Mouse (Mus musculus) gastrocnemius, postnatal 25 days (tissue): ENCODE data around the gene Yme1l1. TPM values are rescaled to one million over a fixed set of nuclear protein-coding genes. Genes with fewer than 3 reads are reported as not detected.
A peak's percentile ranks its signal among the peaks of the same experiment; 100 is the strongest.

Experiments used
- DNase-seq: peaks from one replicate; pipeline ENCODE4 v3.0.0; 2022
- long read RNA-seq, 2 experiments: library from polyadenylated mRNA; stranded (forward); transcript quantifications; one replicate each; pipeline ENCODE4 v2.0.0; 2021
- total RNA-seq, 2 experiments: library from RNA; stranded (reverse); gene quantifications; 1 replicate in 1 of 2; 2 replicates in 1 of 2; pipeline ENCODE4 v1.2.3; 2021

Gene Yme1l1
- total RNA-seq, result 10 to 100 TPM; 51.0 to 55.2 TPM
- long read RNA-seq, experiment 1, full-length matches to known transcripts, result 15 of 28 reads
- long read RNA-seq, experiment 1, partial matches to known transcripts, result 10 of 28 reads
- long read RNA-seq, experiment 1, other reads (novel, unspliced or antisense), result 3 of 28 reads
- long read RNA-seq, experiment 2, full-length matches to known transcripts, result 32 of 44 reads
- long read RNA-seq, experiment 2, partial matches to known transcripts, result 8 of 44 reads
- long read RNA-seq, experiment 2, other reads (novel, unspliced or antisense), result 4 of 44 reads

DNA sequence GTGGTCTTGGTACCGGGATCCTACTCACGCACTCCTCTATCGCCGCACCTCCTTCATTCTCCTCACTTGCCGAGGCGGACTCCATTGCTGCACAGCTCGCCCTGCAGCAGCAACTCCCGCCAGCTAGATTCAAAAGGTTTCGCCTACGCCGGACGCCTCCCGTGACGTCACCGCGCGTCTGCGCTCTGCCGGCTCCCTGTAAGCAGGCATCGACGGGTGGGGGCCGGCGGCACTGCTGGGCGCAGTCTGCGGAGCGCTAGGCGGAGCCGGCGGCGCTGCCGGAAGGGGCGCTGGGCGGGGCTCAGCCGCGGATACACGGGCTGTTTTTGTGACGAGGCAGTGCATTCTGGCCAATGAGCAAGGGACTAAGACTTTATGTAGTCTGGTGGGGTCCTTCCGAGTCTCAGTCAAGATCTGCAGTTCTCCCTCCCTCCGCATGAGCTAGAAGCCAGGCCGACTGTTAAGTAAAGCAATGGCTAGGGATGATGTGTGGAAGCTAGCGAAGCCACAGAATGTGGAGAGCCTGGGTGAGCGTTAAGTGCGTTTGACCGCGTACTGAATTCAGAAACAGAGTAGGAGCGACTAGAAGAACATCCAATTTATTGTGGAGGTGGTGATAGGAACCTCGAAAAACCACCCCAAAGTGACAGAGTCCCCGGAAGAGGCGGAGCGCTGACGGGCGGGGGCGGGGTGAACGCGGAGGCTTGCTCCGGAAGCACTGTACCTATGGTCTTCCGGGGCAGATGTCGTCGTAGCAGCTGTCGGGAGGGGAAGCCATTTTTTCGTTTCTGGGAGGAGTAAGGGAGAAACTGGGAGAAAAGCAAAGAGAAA, at the start of gene Yme1l1, which contains the start of gene Mastl:
Gene Yme1l1, plus strand, starts transcription at position 593 of the 831 bp plus-strand sequence.
Gene Mastl, minus strand, starts transcription at position 248 of the 831 bp plus-strand sequence.
- peak; percentile 98 for DNase-seq

- no peak for DNase-seq
Observed at GRCm38 (mm10) chr2:23119573-23119972, 36.6 kb upstream of the Yme1l1 start.

DNA sequence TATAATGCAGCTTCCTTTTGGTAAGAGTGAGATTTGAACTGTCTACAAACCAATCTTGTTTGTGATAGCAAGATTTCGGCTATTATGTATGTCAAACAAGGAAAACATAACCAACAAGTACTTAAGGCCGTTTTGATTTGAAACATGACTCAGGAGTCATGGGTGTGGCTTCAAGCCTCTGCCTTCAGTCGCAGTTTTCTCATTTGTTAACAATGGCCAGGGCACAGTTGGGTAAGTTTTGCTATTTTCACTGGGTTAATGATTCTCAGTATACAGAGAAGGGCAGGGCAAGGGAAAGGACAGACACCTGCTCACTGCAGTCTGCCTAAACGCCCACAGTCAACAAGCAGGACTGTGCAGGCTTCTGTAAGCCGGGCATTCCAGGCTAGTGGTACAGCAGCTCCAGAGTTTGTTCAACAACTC, 959 bp upstream of the Yme1l1 start:
- DNase-seq, result no peak

- no peak for DNase-seq
Observed at GRCm38 (mm10) chr2:23156608-23157081, 476 bp downstream of the Yme1l1 start.

DNA sequence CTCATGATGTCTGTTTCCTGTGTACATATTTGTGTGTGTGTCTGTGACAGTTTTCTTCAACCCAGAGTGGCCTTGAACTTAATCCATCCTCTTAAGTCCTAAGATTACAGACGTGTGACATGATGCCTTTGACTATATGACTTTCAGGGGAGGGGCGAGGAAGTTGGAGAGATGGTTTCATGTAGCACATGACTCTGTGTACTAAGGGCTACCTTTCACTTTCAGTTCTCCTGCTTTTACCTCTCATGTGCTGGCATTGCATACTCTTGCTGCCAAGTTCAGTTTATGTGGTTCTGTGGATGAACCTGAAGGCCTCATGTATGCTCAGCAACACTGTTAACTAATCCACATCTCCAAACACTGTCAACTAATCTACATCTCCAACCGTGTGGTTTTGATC, 16.1 kb downstream of the Yme1l1 start:
- DNase-seq, result no peak

DNA sequence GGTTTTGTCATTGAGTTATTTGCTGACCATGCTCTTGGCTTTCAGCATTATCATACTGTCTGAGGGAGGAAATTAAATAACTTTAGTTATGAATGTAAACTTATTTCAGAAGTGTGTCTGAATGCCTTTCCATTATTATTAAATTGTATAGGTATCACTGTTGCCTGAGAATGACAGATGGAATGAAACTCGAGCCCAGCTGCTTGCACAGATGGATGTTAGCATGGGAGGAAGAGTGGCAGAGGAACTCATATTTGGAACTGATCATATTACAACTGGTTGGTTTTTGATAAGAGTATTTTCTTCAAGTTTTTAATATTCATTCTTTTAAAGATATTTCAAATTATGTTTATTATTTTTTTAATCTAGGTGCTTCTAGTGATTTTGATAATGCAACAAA, 38.2 kb downstream of the Yme1l1 start:
- no peak for DNase-seq

GRCm38 (mm10) chr2:23201034-23201433, 44.9 kb downstream of the Yme1l1 start:
- DNase-seq, result no peak

DNA sequence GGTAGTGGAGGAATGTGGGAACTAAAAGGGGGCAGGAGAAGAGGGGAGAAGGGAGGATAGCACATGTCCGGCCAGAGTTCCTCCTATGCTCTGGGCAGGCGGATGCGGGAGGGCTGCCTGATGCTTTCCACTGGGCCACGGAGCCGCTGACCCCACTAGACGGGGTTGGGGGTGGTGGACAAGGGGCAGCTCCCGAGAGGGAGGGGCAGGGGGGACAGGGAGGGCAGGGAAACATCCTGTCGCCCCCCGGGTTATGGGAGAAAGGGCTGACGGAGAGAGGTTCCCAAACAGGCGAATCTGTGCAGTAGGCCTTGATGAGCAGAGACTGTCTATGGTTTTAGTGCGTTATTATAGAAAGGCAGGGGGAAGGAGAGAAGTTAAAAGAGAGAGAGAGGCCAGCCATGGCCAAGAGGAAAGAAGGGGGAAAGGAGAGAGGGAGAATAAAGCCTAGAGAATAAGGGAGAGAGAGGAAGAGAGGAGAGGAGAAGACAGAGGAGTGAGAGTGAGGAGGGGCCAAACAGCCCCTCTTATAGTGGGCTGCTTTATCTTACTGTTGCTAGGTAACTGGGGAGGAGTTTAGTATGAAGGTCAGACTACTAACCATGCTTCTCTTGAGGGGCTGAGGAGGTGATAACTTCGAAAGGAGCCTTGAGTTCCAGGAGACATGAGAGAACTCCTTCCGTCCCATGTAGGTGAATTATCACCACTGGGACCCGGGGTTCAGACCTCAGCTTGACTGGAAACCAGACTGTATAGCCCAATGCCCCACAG, 46.9 kb downstream of the Yme1l1 start:
- no peak for DNase-seq

DNA sequence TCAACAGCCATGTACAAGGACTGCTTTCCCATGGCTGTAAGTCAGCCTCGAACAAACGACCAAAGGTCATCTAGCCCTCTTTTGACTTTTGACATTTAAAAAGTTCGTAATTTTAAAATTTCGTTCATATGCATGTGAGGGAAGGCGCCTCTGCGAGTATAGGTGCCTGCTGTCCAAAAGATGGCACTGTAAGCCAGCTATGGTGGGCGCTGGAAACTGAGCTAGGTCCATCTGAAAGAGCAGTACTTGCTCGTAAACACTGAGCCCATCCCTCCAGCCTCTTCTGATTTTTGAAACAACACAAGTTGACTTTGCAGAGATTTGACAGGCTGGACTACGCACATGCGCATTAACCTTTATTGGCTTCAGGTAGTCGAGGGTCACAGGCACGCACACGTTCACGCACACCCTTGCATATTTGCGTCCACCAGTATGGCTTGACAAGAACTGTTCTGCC, 50.9 kb downstream of the Yme1l1 start, which contains the start of gene 4931423N10Rik:
Gene 4931423N10Rik, plus strand, starts transcription at position 407 of the 457 bp plus-strand sequence.
- no peak for DNase-seq

- DNase-seq, result no peak
Observed at GRCm38 (mm10) chr2:23213661-23214060, 57.5 kb downstream of the Yme1l1 start.

GRCm38 (mm10) chr2:23225199-23225598, 69.0 kb downstream of the Yme1l1 start:
- DNase-seq, result no peak

DNA sequence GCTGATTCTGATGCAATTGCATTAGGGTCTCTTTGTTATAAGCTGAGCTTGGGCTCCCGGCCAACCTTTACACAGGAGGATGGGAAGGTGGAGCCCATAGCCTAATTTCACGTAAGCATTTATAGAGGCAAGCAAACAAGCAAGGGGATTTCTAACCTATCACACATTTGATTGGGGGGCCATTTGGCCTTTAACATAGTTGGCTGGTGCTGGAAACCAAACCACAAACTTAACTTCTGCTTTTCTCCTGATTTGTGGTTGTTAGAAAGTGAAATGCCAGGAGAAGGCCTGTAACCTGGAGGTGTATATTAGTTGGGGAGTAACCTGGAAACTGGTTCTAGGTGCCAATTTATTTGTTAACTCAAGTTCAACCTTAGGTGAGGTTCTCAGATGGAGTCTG, 72.3 kb downstream of the Yme1l1 start:
- no peak for DNase-seq

- DNase-seq, result no peak
Observed at GRCm38 (mm10) chr2:23234065-23234773, 78.0 kb downstream of the Yme1l1 start.

Other genes starting within 250 kb of the Yme1l1 start
- gene Abi1, start 116.1 kb upstream of the Yme1l1 start, total RNA-seq, result 10 to 100 TPM; 15.2 to 16.0 TPM
- 10 to 100 TPM; 24.9 to 26.3 TPM for gene Acbd5, start 88.2 kb upstream of the Yme1l1 start, total RNA-seq
- gene Mastl, start 345 bp upstream of the Yme1l1 start, total RNA-seq, result under 1 TPM; 0.23 to 0.48 TPM
- not detected for gene 4931423N10Rik, start 51.1 kb downstream of the Yme1l1 start, total RNA-seq
- gene Nxph2, start 164.9 kb downstream of the Yme1l1 start, total RNA-seq, result not detected